Mouse (Mus musculus) C2C12 (cell line): Measurements from ENCODE around the gene Arf4.

Experiments used
- CEBPB ChIP-seq: IDR thresholded peaks from one replicate; pipeline ENCODE4 v1.6.1; 2011; ENCODE audit warnings: low read depth, mild to moderate bottlenecking, control low read depth, moderate library complexity
- CTCF ChIP-seq: IDR thresholded peaks from one replicate; pipeline ENCODE4 v1.5.1; 2011; ENCODE audit not compliant: control insufficient read depth, insufficient read depth, insufficient read length
- FOSL1 ChIP-seq: IDR thresholded peaks from one replicate; pipeline ENCODE4 v1.8.0; 2011; ENCODE audit warnings: mild to moderate bottlenecking, low read length; ENCODE audit not compliant: poor library complexity, insufficient read depth, severe bottlenecking
- MAX ChIP-seq: IDR thresholded peaks from one replicate; pipeline ENCODE4 v1.6.1; 2011; ENCODE audit warnings: mild to moderate bottlenecking, control low read depth
- MYOD1 ChIP-seq: IDR thresholded peaks from one replicate; pipeline ENCODE4 v1.6.1; 2011; ENCODE audit warnings: low read depth; ENCODE audit not compliant: control insufficient read depth, insufficient read length
- USF1 ChIP-seq: IDR thresholded peaks from one replicate; pipeline ENCODE4 v1.6.1; 2011; ENCODE audit warnings: low read depth, mild to moderate bottlenecking, control low read depth, moderate library complexity

DNA sequence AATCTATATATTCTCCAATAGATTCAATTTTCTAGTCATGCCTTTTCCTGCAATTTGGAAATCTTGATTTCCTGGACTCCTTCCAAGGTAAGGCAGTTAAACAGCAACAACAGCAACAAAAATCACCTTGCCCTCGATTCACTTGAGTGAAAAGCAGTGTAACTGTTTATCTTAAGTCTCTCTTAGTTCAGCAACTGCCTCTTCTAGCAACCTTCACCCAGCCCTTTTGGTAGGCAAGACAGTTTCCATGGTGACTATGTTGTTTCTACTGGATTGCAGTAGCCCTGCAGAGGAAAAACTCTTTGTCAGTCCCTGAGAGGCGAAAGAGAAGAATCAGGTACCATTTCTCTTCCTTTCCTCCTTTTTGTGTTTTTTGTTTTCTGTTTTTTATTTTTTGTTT lies 53.5 kb downstream of the Arf4 start:
- TF ChIP-seq CTCF (no peak), USF1 (no peak), MAX (no peak), CEBPB (no peak), FOSL1 (no peak), MYOD1 (no peak)
